Mouse (Mus musculus): ENCODE measurements around the gene Igsf11. TPM values are rescaled to one million over a fixed set of nuclear protein-coding genes. Genes with fewer than 3 reads are reported as not detected.
"Not testable (repeated sequence)": the region's sequence is repeated elsewhere in the genome, so short reads cannot be mapped to it uniquely, and the experiment has no call there.

The Igsf11 gene
- polyA plus RNA-seq, 2 experiments from 2014 or later = 0.28 TPM; not detected in 1

- no peak for ATAC-seq
These were observed 48.3 kb downstream of the Igsf11 start for GRCm38 (mm10) chr16:38940805-38941204.

GRCm38 (mm10) chr16:38941275-38941674, 48.8 kb downstream of the Igsf11 start:
- ATAC-seq = no peak

GRCm38 (mm10) chr16:38943706-38944550, 51.5 kb downstream of the Igsf11 start:
- no peak for ATAC-seq

GRCm38 (mm10) chr16:38945111-38945510, 52.6 kb downstream of the Igsf11 start:
- ATAC-seq = no peak

GRCm38 (mm10) chr16:38945581-38945981, 53.1 kb downstream of the Igsf11 start:
- no peak for ATAC-seq

- no peak for ATAC-seq
These were observed 54.0 kb downstream of the Igsf11 start for GRCm38 (mm10) chr16:38946453-38946852.

DNA sequence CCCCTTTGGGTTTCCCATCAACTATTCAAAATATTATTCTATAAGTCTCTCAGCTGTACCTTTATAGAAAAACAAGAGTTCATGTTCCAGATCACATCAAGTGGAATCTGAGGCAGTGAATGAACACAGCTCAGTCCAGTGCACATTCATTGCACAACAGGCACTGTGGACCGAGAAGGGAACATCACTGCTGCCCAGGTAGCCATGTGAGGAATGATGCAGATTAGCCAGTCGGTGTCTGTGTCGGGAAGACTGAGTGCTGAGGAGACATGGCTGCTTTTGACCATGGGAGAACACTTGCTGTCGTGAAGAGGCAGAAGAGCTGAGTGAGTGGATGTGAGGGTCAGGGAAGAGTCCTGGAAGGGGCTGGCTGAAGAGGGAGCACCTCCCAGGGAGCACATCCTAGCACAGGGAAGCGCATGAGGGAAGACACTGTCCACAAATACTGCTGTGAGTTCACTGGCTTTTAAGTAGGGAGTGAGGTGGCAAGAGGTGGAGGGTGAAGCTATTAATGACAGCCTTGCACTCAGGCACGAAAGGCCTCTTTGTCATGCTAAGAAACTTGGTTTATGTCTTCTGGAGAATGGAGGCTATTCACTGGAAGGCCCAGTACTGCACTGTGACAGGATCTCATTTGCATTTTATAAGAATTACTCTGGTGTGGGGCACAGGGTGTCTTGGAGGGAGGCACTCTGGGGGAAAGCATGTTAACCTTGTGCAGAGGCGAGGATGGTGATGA, 54.8 kb downstream of the Igsf11 start:
- no peak for ATAC-seq

DNA sequence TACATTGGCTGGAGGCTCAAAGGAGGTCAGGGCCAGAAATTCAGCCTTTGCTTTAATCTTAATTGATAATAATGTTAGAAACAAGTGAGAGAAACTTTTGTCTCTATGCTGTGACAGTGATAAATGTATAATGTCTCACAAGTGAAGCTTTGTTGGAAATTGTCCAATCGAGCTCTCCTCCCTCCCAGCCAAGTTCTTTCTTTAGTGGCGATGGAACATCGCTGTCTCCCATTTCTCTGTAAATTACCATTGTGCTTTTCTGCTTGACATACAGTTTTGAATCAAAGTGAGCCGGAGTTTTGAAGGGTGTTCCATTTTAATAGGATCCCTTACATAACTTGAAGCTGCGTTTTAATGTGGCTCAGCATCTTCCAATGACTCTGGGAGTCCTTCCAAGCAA, 56.0 kb downstream of the Igsf11 start:
- ATAC-seq = no peak

GRCm38 (mm10) chr16:38952881-38953280, 60.4 kb downstream of the Igsf11 start:
- no peak for ATAC-seq

GRCm38 (mm10) chr16:38953821-38954220, 61.4 kb downstream of the Igsf11 start:
- no peak for ATAC-seq

DNA sequence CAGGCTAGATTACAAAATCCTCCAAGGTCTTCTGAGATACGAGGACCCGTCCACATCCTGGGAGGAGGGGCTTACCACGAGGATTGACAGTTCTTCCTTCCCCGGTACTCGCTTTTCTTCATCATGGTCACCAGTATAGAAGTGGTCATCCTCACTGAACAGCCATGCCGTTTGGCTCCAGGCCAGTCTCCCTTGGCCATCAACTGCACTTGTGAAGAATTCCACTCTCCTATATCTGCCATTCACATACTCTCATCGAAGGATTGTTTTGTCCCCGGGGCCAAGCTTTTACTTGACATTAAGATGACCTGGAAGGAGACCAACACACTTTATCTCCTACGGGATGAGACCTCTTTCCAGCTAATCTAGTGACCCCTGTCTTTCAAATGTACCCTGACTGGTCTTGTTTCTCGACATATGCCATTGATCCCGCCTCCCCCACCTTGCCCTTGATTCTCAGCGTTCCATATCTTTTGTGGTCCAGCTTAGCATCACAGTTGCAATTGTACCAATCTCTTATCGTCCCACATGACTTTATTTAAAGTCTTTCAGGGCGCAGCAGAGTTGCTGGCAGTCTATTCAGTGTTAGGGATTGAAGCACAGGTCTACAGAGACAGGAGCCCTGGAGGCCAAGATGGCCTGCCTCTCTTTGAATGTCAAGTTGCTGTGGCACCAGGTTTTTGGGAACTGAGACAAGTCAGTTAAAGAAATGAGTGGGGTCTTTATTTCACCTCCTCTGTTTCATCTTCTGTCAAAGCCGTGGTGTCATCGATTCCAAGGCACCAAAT, 62.2 kb downstream of the Igsf11 start:
- ATAC-seq = no peak

DNA sequence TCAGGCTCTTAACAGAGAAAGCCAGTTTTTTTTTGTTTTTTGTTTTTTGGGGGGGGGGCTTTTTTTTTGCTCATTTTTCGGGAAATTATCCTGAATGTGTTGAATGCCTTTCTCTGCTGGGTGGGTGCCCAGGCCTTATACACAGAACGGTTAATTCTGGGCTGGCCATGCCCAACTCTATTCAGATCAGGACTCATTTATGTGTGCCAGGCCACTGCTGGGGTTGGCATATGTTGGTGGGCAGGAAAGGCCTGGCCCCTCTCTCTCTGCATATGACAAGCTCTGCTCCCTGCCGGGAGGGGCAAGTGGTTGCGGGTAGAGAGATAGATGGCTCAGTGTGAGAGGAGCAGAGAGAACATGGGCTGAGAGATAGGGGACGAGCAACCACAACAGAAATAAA, 62.8 kb downstream of the Igsf11 start:
- no peak for ATAC-seq

DNA sequence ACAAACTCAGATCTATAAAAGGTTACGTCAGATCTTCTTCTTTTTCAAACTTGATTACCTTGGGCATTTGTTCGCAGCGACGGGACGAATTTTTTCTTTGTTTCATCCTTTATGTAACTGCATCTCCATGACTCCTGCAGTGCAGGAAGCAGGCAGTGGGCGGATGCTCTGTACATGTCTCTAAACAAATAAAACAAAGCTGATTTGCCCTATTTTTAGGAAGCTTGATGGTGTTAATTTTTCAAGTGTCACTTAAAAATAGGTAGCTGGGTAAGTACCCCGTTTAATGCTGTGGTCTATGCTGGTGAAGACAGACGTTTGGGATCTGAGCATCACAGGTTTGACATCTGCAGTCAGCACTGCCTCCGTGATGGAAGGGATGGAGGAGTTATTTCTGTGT, 66.3 kb downstream of the Igsf11 start:
- no peak for ATAC-seq

- no peak for ATAC-seq
These were observed 68.1 kb downstream of the Igsf11 start for GRCm38 (mm10) chr16:38960550-38960949.

DNA sequence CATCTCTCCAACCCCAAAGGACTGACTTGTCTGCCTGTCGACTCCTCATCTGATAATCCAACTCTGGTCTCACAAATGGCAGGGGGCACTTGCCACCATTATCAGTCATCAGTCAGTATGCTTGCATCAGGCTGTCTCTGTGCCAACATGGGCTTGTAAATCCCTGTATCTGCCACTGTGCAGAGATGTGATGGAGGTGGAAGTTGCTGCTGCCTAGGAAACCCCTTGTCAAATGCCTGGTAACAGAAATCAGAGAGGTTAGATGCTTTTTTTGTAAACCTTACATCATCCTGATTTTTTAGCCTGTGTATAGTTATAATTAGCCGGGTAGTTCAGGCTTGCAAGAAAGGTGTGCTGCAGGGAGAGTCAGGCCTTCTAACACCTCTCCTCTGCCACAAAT, 69.4 kb downstream of the Igsf11 start:
- ATAC-seq = no peak

DNA sequence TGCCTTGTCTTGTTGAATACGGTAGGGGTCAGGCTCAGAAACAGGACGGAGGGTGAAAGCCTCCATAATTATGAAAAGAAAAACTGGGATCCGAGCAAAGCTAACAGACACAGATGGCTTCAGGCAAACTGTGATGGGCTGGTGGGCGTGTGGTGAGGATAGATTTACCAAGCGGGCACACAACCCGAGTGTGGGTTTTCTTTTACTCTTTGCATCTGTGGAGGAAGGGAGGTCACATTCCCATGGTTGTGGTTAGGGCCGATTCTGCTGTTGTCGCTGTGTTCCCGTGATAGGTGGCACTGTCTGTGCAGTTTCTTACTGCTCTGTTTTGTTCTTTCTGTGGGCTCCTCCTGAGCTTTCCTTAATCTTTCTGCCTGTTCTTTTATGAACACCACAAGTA, 70.2 kb downstream of the Igsf11 start:
- ATAC-seq = no peak

DNA sequence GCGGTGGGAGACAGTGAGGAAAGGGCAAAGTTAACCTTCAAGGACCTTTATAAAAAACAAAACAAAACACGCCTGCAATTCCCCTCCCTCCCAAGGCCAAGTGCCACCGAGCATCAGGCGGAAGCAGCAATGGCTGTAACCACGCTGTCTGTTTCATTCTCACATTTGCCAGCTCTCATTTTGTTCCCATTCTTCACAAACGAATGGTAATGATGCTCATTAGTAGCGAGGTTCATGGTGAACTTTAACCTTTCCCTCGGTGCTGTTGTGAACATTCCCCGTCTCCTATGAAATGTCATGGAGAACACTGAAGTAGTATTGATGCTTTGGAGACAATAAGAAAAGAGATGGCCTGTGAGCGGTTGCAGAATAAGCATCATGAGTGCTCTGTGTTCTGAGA, 74.6 kb downstream of the Igsf11 start:
- ATAC-seq = no peak

DNA sequence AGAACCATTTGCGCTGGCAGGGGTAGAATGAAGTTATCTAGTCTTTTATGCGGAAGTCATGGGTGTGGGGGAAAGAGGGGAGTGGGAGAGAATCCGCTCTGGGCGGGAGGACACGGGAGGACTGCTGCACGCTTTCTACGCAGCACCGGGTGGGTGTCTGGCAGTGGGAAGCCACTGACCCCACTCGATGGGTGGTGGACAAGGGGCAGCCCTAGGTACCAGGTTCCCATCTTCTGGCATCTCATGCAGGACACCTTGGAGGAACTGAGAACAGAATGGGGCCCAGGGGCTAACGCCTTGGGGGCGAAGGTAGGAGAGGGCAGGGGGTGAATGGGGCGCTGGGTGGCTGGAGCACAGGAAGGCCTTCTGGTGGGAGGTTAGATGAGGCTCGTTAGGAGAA, 83.7 kb downstream of the Igsf11 start:
- no peak for ATAC-seq

GRCm38 (mm10) chr16:38978546-38978945, 86.1 kb downstream of the Igsf11 start:
- ATAC-seq = no peak

GRCm38 (mm10) chr16:38980546-38980945, 88.1 kb downstream of the Igsf11 start:
- ATAC-seq = no peak

DNA sequence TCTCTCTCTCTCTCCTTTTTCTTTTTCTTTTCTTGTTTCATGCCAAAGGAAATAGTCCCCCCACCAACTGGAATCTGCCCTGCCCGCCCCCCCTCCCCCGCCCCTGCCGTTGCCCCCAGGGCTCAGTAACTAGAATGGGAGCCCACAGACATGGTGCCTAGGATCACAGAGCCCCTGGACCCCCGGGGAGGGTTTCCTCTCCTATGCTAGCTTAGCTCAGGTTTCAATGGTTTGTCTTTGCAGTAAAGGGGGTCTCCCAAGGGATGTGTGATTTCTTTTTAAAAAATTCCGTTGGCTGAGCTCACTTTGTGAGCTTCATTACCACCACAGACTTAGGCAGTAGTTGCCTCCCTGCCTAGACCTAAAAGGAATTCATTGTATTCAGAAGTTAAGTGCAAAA, 89.6 kb downstream of the Igsf11 start:
- ATAC-seq = no peak

DNA sequence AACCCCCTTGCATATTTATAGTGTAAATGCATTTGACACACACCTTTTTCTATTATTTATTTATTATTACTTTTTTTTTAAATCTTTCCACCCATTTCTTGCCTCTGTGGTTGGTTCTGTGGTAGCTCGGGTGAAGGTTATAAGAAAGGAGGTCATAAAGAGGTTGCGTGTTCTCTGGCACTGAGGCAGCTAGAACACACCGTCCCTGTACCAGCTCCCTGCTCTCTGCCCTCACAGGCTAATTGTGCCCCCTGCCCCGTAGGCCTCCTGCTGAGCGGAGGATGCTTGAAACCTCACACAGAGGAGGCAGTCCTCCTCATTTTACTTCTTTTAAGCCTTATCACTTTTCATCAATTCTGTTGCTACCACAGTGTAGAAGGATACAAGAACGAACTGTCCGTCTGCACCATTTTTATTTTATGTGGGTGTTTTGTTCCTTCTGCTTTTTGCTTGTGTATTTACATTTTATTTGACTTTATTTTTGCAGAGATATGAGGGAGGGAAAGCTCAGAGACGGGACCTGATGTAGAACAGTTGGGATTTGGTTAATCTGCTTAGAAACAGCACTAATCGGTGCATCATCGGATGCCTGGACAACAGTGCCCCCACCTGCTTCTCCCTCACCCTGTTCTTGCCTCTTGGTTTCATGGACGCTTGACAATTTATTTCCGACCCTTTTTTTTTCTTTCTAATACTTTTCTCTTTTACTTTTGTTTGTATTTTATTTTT, 90.2 kb downstream of the Igsf11 start:
- ATAC-seq = no peak

DNA sequence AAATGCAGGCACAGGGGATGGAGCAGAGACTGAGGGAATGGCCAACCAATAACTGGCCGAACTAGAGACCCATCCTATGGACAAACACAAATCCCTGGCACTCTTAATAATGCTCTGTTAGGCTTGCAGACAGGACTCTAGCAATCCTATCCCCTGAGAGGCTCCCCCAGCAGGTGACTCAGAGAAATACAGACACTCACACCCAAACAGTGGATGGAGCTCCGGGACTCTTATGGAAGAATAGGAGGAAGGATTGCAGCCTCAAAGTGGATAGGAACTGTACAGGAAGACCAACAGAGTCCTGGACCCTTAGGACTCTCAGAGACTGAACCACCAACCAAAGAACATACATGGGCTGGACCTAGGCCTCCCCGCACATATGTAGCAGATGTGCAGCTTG, 91.4 kb downstream of the Igsf11 start:
- not testable (repeated sequence) for ATAC-seq
